Mouse (Mus musculus): ENCODE results near the gene Nfu1.

DNA sequence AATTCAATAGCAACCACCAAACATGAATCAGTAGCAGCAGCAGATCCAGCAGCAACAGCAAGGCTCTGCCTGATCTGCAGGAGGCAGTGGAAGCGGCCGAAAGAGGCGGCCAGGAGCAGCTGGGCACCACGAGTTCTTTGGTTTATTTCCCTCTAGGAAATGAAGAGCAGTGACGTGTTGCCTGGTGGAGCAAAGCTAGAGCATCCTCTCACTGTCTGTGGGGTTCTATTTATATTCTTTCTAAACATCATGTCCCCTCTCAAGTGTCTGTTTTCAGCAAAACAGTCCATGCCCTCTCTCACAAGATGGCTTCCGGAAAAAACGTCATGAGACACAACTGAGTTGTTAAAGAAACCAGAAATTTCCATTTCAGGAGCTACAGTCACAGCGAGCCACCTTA is 30.1 kb downstream of the Nfu1 start:
- TF ChIP-seq CTCF (IDR thresholded peaks at IDR 0.05; ENCODE audit: borderline replicate concordance, extremely low read depth, insufficient read depth, insufficient read length) (no peak), POLR2A (IDR thresholded peaks at IDR 0.05; ENCODE audit: borderline replicate concordance, extremely low read depth, insufficient read depth, insufficient read length, poor library complexity, severe bottlenecking) (no peak)

Measured in brain, embryonic 14.5 days (tissue).